Mouse (Mus musculus) fat pad, adult 2 months (tissue): ENCODE results near the gene Fgfr2.

Experiments
- DNase-seq: peaks from one replicate; pipeline ENCODE4 v3.0.0-alpha.2; 2011; ENCODE audit warnings: low read depth, low spot score; ENCODE audit errors: extremely low read depth

Fgfr2 gene

GRCm38 (mm10) chr7:130379886-130380285 lies 2743.3 kb downstream of the Fgfr2 start:
- no peak for DNase-seq

DNA sequence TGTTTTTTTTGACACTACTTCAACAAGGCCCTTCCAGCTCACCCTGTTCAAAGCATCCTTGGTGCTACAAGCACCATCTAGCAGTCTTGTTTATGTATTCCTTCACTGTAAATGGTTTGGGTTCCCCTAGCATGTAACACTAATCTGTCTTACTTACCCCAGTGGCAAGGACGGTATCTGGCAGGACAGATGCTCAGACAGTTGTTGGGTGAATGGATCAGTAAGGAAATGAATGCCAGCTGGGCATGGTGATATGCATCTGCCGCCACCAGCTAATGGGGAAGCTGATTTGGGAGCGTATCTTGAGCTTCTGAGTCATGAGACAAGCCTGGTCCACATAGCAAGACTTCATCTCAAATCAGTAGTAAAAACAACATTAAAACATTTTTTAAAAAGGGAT lies 2744.8 kb downstream of the Fgfr2 start:
- no peak for DNase-seq

DNA sequence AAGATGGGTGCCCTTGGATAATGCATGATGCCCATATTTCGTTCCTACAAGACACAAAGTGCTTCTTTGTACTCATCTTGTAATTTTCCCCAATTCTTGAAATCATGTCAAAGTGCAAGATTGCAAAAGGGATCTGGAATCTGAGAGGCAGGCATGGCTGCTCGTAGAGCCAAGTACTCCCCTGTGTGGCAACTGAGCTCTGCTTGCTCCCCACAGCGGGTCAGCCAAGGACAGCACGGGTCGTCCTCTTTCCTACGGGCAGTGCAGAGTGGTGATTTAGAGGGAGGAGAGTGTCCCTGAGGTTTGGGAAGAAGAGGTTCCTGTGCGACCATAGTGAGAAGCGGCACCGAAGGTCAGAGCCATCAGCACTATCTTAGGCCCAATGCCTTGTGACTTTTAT lies 2748.8 kb downstream of the Fgfr2 start:
- peak; percentile 57 for DNase-seq

- no peak for DNase-seq
Observed at GRCm38 (mm10) chr7:130368827-130369641, 2754.1 kb downstream of the Fgfr2 start.

DNA sequence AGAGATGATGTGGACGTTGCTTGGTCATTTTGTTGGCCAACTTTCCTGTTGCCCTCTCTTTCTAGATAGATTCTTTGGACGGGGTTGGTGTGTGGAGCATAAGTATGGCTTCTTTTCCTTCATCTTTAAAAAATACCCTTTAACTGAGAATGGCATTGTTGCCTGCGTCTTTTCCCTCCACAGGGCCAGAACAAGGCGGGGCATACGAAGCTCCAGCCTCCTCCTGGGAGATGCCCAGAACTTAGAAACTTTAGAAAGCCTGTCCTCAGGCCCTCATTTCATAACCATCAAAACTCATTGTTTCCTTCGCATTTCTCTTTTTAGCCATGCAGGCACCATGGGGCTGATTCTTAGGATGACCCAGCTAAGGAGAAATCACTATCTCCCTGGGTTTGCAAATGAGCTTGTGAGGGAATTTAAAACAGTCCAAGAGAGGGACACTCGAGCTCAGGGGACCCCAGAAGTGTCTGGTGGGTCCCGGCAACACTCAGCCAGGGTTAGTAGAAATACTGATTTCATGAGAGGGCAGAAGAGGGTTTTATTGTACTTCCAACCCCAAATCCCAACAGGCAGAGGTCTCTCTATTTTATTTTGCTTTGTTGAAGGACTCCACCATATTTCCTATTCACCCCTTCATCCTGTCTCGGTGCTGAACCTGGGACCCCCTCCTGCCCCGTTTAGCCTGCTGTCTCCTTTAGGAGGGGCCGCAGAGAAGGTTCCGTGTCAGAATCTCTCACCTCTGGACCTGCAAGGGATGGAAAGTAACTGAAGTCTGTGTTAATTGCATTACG lies 2754.9 kb downstream of the Fgfr2 start:
- no peak for DNase-seq

DNA sequence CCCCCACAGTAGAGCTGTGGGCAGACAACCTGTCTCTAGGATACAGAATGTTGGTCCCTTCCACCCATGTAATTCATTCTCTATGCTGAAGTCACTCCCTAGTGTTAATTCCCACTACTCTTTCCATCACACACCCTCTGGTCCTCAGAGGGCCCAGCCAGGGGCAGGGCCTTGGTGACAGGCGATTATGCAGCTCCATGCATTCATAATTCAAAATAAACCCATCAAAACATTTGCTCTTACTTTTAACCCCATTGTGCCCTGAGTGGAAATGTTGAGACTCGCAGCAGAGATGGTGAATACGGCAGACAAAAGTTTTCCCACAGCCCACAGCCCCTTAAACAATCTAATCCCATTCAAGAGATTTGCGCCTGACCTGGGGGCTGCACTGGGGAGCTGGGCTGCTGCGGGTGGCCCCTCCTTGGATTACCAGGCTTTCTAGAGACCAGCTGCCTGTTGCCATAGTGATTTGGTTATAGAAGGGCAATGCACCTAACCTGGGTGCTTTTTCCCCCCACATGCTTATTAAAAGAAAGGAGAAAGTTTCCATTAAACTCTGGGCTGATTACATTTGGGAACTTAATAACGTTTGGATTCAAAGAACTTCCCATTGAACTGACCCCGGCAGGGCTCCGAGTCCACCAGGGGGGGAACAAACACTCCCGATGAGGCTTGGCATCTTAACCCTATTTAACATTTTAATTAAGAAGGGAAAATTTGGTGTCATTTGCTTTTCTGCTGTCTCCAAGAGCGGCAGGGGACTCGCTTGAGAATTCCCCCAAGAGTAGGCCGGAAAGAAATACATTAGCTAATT lies 2755.7 kb downstream of the Fgfr2 start:
- DNase-seq: no peak

DNA sequence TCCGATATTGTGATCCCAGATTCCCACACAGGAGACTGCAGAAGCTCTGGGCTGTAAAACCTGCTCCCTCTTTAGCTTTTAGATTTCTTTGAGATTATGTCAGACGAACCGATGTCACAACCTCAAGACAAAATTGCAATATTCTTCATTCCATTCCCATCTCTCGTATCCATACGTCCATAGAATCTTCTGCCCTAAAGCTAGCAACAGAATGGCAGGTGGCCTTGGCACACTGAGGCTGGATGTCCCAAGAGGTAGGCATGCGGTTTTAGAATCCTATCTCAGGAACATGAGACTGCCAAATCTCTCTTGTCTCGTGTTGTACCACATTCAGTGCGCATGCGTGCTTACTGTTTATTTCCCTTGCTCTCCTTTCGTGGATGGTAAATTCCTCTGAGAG lies 2757.4 kb downstream of the Fgfr2 start:
- peak; percentile 92 for DNase-seq

- DNase-seq: no peak
Observed at GRCm38 (mm10) chr7:130340412-130341152, 2782.6 kb downstream of the Fgfr2 start.

GRCm38 (mm10) chr7:130337601-130338000 lies 2785.5 kb downstream of the Fgfr2 start:
- no peak for DNase-seq

GRCm38 (mm10) chr7:130335440-130336051 lies 2787.6 kb downstream of the Fgfr2 start:
- no peak for DNase-seq

- no peak for DNase-seq
Observed at GRCm38 (mm10) chr7:130332515-130333220, 2790.5 kb downstream of the Fgfr2 start.

GRCm38 (mm10) chr7:130327603-130328365 lies 2795.4 kb downstream of the Fgfr2 start:
- no peak for DNase-seq

DNA sequence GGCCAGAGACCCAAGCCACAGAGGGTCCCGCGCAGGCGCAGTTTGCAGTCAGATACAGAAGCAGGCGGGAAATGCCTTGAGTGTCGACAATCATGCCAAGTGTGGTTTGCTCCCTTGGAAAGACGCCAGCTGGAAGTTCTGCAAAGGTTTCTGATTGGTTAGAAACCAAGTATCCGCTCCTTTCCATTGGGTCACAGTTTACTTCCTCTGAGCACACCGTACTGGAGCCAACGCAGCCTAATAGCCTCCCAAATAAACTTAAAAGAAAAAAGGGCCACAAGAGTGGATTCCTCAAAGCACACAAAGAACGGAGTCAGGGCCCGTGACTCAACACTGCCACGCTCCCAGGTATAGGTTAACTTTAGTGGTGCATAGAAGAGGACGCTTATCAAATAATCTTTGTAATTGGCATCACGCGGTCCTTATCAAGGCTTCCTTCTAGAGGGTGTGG lies 2797.1 kb downstream of the Fgfr2 start:
- DNase-seq: no peak

DNA sequence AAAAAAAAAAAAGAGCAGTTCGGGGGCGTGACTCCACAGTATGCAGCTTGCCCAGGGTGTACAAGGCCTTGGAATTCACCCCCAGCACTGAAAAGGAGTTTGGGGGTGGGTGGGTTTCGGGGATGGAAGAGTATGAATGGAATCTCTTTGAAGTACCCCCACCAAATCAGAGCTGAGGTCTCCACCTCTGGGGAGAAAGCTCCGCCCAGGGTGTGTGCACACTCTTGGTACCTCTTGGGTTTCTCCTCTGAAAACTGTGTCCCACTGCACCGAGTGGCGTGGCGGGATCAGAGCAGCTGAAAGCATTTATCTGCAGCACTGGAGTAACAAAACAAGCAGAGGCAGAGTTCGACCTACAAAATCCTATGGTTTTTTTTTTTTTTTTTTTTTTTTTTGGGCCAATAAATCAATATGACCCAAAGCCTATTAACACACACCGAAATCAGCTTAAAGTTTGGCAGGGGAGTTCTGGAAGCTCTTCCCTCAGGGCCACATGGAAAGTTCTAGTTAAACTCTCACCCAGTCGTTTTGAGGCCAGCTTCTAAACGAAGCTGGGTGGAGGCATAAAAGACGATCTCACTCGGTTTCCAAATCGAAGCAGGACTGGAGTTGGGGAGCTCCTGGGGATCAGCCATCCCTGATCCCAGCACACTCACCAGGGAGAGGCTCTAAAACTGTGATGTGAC lies 2798.3 kb downstream of the Fgfr2 start:
- peak; percentile 77 for DNase-seq

GRCm38 (mm10) chr7:130323766-130324165 lies 2799.4 kb downstream of the Fgfr2 start:
- DNase-seq: no peak

- DNase-seq: peak; percentile 43
Observed at GRCm38 (mm10) chr7:130319799-130320556, 2803.2 kb downstream of the Fgfr2 start.

DNA sequence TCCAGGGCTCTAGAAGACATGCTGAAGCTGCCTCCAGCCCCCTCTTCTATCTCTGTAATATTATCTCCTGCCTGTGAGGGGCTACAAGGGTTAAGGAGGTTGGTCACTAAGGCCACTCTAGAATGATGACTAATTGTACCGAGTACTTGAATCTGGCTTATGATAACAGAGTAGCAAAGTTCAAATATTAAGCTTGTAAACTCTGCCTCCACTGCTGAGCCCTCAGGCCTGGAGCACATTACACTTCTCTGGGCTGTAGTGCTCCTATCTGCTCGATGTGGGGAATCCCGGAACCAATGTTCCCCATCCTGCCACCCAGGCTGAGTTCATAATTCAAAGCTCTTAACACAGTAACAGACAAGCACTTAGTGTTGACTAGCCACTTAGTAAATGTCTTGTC lies 2806.9 kb downstream of the Fgfr2 start:
- DNase-seq: no peak
